Mouse (Mus musculus): ENCODE data around the gene Nkain1. TPM values are rescaled to one million over a fixed set of nuclear protein-coding genes. Genes with fewer than 3 reads are reported as not detected.

Gene Nkain1
- polyA plus RNA-seq (2015; fragmentation: Illumina TruSeq; extraction: RNeasy Lipid Tissue Mini Kit (QIAGEN cat#74804); ENCODE audit: insufficient read depth, low replicate concordance): 0.40 TPM

DNA sequence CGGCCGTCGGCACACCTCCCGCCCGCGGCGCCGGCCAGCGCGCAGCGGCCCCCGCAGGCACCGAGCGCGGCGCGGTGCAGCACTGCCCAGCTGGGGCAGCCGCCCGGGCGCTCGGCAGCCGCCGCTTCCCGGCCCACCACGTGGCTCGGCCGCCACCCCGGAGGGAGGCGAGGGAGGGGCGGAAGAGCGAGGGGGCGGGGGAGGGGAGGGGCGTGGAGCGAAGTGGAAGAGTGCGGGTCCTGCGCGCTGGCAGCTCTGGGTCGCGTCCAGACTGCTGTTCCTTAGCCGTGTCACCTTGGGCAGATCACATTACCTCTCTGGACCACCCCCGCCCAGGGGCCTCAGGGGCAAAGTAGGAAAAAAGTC, at the start of gene Nkain1:
TSS of gene Nkain1 (minus strand) at position 126 of the 366 bp plus-strand sequence.

Other genes with a start within 250 kb of the Nkain1 start
- 37.3 TPM for gene Zcchc17, start 214.2 kb downstream of the Nkain1 start, polyA plus RNA-seq (2015; fragmentation: Illumina TruSeq; extraction: RNeasy Lipid Tissue Mini Kit (QIAGEN cat#74804); ENCODE audit: insufficient read depth, low replicate concordance)
- 57.8 TPM for gene Snrnp40, start 214.0 kb downstream of the Nkain1 start, polyA plus RNA-seq (2015; fragmentation: Illumina TruSeq; extraction: RNeasy Lipid Tissue Mini Kit (QIAGEN cat#74804); ENCODE audit: insufficient read depth, low replicate concordance)
- gene Pum1, start 89.1 kb upstream of the Nkain1 start, polyA plus RNA-seq (2015; fragmentation: Illumina TruSeq; extraction: RNeasy Lipid Tissue Mini Kit (QIAGEN cat#74804); ENCODE audit: insufficient read depth, low replicate concordance): 42.2 TPM
- 57.6 TPM for gene Sdc3, start 218.4 kb upstream of the Nkain1 start, polyA plus RNA-seq (2015; fragmentation: Illumina TruSeq; extraction: RNeasy Lipid Tissue Mini Kit (QIAGEN cat#74804); ENCODE audit: insufficient read depth, low replicate concordance)

Data from spleen, adult 10 weeks (tissue).